Mouse (Mus musculus): ENCODE results near the gene Slc22a13. TPM values are rescaled to one million over a fixed set of nuclear protein-coding genes. Genes with fewer than 3 reads are reported as not detected.

The Slc22a13 gene
- not detected in 2 replicates for polyA plus RNA-seq (2012; rRNA removed)

GRCm38 (mm10) chr9:119208998-119209397, at the start of gene Slc22a13:
Gene Slc22a13 (minus strand): TSS chr9:119209098.

GRCm38 (mm10) chr9:119158861-119159260, 50.0 kb downstream of the Slc22a13 start, which contains the start of gene Gm47289:
Gene Gm47289 (plus strand): TSS chr9:119159161.

GRCm38 (mm10) chr9:119156278-119157201, 52.4 kb downstream of the Slc22a13 start, which contains the start of gene Acaa1b:
Gene Acaa1b (minus strand): TSS chr9:119157093.

Other genes starting within 250 kb of the Slc22a13 start
- 72.1 and 90.0 TPM in 2 replicates for gene Vill, start 156.3 kb downstream of the Slc22a13 start, polyA plus RNA-seq (2012; rRNA removed)
- 24.9 and 31.5 TPM in 2 replicates for gene Plcd1, start 115.6 kb downstream of the Slc22a13 start, polyA plus RNA-seq (2012; rRNA removed)
- 0.26 and 1.2 TPM in 2 replicates for gene Dlec1, start 106.6 kb downstream of the Slc22a13 start, polyA plus RNA-seq (2012; rRNA removed)
- 3.7 and 4.9 TPM in 2 replicates for gene Acaa1b, start 52.0 kb downstream of the Slc22a13 start, polyA plus RNA-seq (2012; rRNA removed)
- gene Gm47289, start 49.9 kb downstream of the Slc22a13 start, polyA plus RNA-seq (2012; rRNA removed): not detected in 2 replicates
- gene Oxsr1, start 113.3 kb upstream of the Slc22a13 start, polyA plus RNA-seq (2012; rRNA removed): 4.1 and 5.6 TPM in 2 replicates
- 248 and 519 TPM in 2 replicates for gene Acaa1a, start 130.6 kb upstream of the Slc22a13 start, polyA plus RNA-seq (2012; rRNA removed)
- gene Myd88, start 132.3 kb upstream of the Slc22a13 start, polyA plus RNA-seq (2012; rRNA removed): 10.9 and 14.1 TPM in 2 replicates
- 2.9 TPM in 2 replicates for gene Xylb, start 148.3 kb upstream of the Slc22a13 start, polyA plus RNA-seq (2012; rRNA removed)
- gene Slc22a14, start 156.5 kb upstream of the Slc22a13 start, polyA plus RNA-seq (2012; rRNA removed): not detected in 2 replicates
- gene Acvr2b, start 193.0 kb upstream of the Slc22a13 start, polyA plus RNA-seq (2012; rRNA removed): 1.5 and 2.4 TPM in 2 replicates
- 1.3 and 2.4 TPM in 2 replicates for gene Exog, start 235.8 kb upstream of the Slc22a13 start, polyA plus RNA-seq (2012; rRNA removed)

All from stomach, adult 2 months (tissue).